Mouse (Mus musculus): ENCODE results near the gene Myadml2. TPM values are rescaled to one million over a fixed set of nuclear protein-coding genes. Genes with fewer than 3 reads are reported as not detected.

Myadml2 gene
- 6.7 and 9.3 TPM in 2 replicates for polyA plus RNA-seq (2016; fragmentation: Nextera tagmentation; extraction: Ambion mirVana)

DNA sequence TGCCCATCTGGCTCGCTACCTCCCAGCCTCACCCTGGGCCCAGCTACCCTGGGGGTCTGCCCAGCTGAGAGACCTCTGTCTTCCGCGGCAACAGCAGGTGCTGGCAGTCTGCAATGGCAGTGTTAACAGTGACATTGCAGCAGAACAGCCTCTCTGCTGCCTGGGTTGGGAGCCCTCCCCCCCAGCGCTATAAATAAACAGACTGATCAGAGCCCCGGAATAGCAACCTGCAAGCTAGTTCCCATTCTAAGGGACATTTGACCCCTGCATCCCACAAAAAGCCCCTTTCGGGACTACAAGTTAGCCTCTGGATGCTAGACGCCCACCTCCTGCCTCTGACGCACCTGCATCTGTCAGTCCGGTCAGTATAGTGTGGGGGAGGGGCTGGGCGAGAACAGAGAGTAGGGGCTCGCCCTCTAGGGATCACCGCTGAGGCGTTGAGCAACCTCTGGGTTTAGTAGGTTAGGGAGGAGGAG, at the start of gene Myadml2:
Gene Myadml2, minus strand, starts transcription at position 158 of the 476 bp plus-strand sequence.
- no peaks in the 10 kb centered on the region for H3K9me3 ChIP-seq
- peaks cover 8% of the 10 kb centered on the region; the same call in 1 of the 2 replicates for H3K27me3 ChIP-seq (ENCODE audit: insufficient read depth, poor library complexity, severe bottlenecking)
- WGBS = 3% methylated on average over 13 of the region's 13 CpGs
- peak within 1 kb of the TSS; percentile 57 for H3K4me3 ChIP-seq
- H3K27ac ChIP-seq = peak within 1 kb of the TSS; percentile 88
- DNase-seq (ENCODE audit: low spot score) = no peak
- H3K36me3 ChIP-seq = no peaks in the 10 kb centered on the region
- peaks cover 26% of the 10 kb centered on the region for H3K4me1 ChIP-seq

- H3K27me3 ChIP-seq (ENCODE audit: insufficient read depth, poor library complexity, severe bottlenecking) = no peaks in the 10 kb centered on the region
- H3K4me1 ChIP-seq = peaks cover 59% of the 10 kb centered on the region
- H3K4me3 ChIP-seq = no peak overlapping the region
- peak; percentile 88 for DNase-seq (ENCODE audit: low spot score)
- no peaks in the 10 kb centered on the region for H3K9me3 ChIP-seq
- H3K36me3 ChIP-seq = peaks cover 64% of the 10 kb centered on the region
- H3K27ac ChIP-seq = peak overlapping the region; percentile 80
- WGBS = 32% methylated on average over 10 of the region's 10 CpGs
Measured at GRCm38 (mm10) chr11:120697741-120698140, 49.8 kb upstream of the Myadml2 start.

DNA sequence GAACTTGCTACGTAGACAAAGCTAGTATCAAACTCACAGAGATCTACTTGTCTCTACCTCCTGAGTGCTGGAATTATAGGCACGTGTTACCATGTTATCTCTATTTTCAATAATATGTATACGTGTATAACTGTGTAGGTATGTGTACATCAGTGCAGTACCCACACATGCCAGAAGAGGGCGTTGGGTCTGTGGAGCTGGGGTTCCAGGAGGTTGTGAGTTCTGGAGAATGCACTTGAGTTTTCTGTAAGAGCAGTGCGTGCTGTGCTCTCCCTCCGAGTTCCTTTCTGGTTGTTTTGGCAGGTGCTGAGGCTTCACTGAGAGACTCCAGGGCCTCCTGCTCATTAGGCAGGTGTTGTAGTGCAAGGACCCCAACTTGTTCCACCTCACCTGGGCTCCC, 48.6 kb upstream of the Myadml2 start:
- peaks cover 59% of the 10 kb centered on the region for H3K4me1 ChIP-seq

GRCm38 (mm10) chr11:120695641-120696040, 47.7 kb upstream of the Myadml2 start:
- Histone ChIP-seq H3K27me3 (ENCODE audit: insufficient read depth, poor library complexity, severe bottlenecking) (no peaks in the 10 kb centered on the region), H3K36me3 (peaks cover 62% of the 10 kb centered on the region), H3K27ac (peak overlapping the region; percentile 84), H3K4me1 (peaks cover 54% of the 10 kb centered on the region), H3K9me3 (no peaks in the 10 kb centered on the region), H3K4me3 (no peak overlapping the region)
- DNase-seq (ENCODE audit: low spot score) = no peak
- WGBS = 61% methylated on average over 12 of the region's 12 CpGs

More for the DNA sequence above, 48.6 kb upstream of the Myadml2 start:
- 87% methylated on average over 6 of the region's 6 CpGs for WGBS
- Histone ChIP-seq H3K27me3 (ENCODE audit: insufficient read depth, poor library complexity, severe bottlenecking) (no peaks in the 10 kb centered on the region), H3K4me3 (no peak overlapping the region), H3K9me3 (no peaks in the 10 kb centered on the region), H3K27ac (peak overlapping the region; percentile 84; the same call in 1 of the 2 replicates), H3K36me3 (peaks cover 64% of the 10 kb centered on the region)
- no peak for DNase-seq (ENCODE audit: low spot score)

DNA sequence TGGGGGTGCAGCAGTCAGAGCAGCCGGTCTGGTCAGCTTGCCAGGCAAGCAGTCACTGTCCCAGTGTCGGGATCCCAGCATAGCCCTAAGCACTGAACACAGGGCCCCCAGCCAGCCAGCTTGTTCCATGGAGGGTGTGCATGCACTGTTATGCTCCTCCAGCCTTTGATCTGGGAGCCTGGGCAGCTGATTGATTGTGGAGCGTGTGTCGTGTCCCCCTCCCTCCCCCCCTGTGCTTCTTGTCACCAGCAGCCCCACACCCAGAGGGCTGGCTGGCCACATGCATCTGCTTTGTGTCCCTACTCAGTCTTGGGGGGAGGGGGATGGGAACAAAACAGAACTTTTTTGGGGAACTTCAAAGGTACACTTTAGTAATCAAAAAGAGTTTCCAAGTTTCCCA, 47.2 kb upstream of the Myadml2 start:
- no peaks in the 10 kb centered on the region for H3K27me3 ChIP-seq (ENCODE audit: insufficient read depth, poor library complexity, severe bottlenecking)
- peaks cover 62% of the 10 kb centered on the region for H3K36me3 ChIP-seq
- peak; percentile 84 for DNase-seq (ENCODE audit: low spot score)
- no peaks in the 10 kb centered on the region for H3K9me3 ChIP-seq
- H3K27ac ChIP-seq = peak overlapping the region; percentile 84
- WGBS = 13% methylated on average over 4 of the region's 4 CpGs
- H3K4me1 ChIP-seq = peaks cover 49% of the 10 kb centered on the region
- no peak overlapping the region; the same call in 1 of the 2 replicates for H3K4me3 ChIP-seq

DNA sequence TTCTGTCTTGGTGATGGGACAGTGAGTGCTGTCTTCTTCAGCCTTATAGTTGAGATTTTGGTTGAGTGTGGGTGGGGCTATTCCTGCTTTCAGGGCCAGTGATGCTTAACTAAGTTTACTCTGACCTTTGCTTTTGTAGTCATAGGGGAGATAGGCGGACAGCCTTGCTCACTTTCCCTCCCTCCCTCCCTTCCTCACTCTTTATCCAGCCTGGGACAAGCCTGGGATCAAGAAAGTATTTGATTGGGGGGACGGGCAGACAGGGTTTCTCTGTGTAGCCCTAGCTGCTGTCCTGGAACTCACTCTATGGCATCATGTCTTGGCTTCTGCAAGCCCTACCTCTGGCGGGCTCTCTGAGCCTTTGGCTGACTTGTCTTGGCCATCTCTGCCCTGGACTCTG, 45.5 kb upstream of the Myadml2 start:
- Histone ChIP-seq H3K27ac (no peak overlapping the region), H3K4me3 (no peak overlapping the region), H3K9me3 (no peaks in the 10 kb centered on the region), H3K4me1 (peaks cover 40% of the 10 kb centered on the region), H3K27me3 (ENCODE audit: insufficient read depth, poor library complexity, severe bottlenecking) (no peaks in the 10 kb centered on the region), H3K36me3 (peaks cover 65% of the 10 kb centered on the region)
- 71% methylated on average over 3 of the region's 3 CpGs for WGBS
- DNase-seq (ENCODE audit: low spot score) = no peak

DNA sequence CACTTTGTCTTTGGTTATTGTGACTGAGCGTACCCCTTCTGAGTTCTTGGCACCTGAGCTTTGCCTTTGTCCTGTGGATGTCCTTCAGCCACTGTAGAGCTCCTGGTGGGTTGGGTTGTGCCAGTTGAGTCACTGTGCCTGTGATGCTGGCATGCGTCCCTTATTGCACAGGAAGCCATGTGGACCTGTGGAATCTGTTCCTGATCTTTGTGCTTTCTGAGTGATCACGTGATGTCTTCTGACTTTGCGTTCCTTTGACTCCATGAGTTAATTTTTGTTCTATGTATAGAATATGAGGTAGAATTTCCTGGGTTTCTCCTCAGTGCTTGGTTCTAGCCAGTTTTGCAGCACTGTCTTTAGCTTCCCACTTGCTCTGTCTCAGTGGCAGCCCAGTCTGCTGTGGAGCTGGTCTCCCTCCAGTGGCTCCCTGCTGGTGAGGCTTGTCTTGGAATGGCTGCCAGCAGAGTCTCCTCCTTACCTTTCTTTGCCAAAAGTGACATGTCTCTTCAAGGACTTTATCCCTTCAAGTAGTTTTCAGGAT, 44.6 kb upstream of the Myadml2 start:
- Histone ChIP-seq H3K9me3 (no peaks in the 10 kb centered on the region), H3K4me3 (no peak overlapping the region), H3K36me3 (peaks cover 74% of the 10 kb centered on the region), H3K27ac (no peak overlapping the region), H3K4me1 (peaks cover 30% of the 10 kb centered on the region), H3K27me3 (ENCODE audit: insufficient read depth, poor library complexity, severe bottlenecking) (no peaks in the 10 kb centered on the region)
- DNase-seq (ENCODE audit: low spot score) = no peak
- WGBS = 88% methylated on average over 4 of the region's 4 CpGs

DNA sequence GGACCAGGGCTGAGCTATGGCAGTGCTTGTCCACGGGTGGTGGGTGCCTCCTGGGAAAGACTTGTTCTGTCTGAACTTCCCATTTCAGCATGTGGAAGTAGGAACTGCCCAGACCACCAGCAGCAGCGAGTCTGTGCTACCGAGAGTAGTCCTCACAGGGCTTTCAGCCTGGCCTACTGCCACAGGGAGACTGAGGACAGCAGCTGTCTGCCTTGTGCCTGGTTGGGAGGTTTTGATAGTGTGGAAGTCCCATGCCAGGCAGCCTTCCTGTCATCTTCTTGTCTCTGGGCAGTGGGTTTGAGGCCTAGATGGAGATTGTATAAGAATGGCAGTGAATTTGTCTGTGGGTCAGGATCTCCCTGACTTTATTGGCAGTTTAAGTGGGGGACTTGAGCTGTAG, 41.4 kb upstream of the Myadml2 start:
- peaks cover 81% of the 10 kb centered on the region for H3K36me3 ChIP-seq
- no peak overlapping the region for H3K27ac ChIP-seq
- no peaks in the 10 kb centered on the region for H3K27me3 ChIP-seq (ENCODE audit: insufficient read depth, poor library complexity, severe bottlenecking)
- WGBS = 86% methylated on average over 3 of the region's 3 CpGs
- peaks cover 9% of the 10 kb centered on the region for H3K4me1 ChIP-seq
- H3K9me3 ChIP-seq = no peaks in the 10 kb centered on the region
- no peak for DNase-seq (ENCODE audit: low spot score)
- no peak overlapping the region for H3K4me3 ChIP-seq

GRCm38 (mm10) chr11:120686650-120687272, 38.8 kb upstream of the Myadml2 start:
- Histone ChIP-seq H3K4me3 (no peak overlapping the region), H3K36me3 (peaks cover 80% of the 10 kb centered on the region), H3K9me3 (no peaks in the 10 kb centered on the region), H3K27ac (no peak overlapping the region), H3K27me3 (ENCODE audit: insufficient read depth, poor library complexity, severe bottlenecking) (no peaks in the 10 kb centered on the region), H3K4me1 (peaks cover 12% of the 10 kb centered on the region; the same call in 1 of the 2 replicates)
- WGBS = 91% methylated on average over 20 of the region's 20 CpGs
- no peak for DNase-seq (ENCODE audit: low spot score)

GRCm38 (mm10) chr11:120684660-120685059, 36.7 kb upstream of the Myadml2 start:
- Histone ChIP-seq H3K9me3 (no peaks in the 10 kb centered on the region), H3K27me3 (ENCODE audit: insufficient read depth, poor library complexity, severe bottlenecking) (no peaks in the 10 kb centered on the region), H3K27ac (no peak overlapping the region), H3K36me3 (peaks cover 84% of the 10 kb centered on the region), H3K4me3 (no peak overlapping the region), H3K4me1 (peaks cover 12% of the 10 kb centered on the region; the same call in 1 of the 2 replicates)
- no peak for DNase-seq (ENCODE audit: low spot score)
- 85% methylated on average over 2 of the region's 2 CpGs for WGBS

DNA sequence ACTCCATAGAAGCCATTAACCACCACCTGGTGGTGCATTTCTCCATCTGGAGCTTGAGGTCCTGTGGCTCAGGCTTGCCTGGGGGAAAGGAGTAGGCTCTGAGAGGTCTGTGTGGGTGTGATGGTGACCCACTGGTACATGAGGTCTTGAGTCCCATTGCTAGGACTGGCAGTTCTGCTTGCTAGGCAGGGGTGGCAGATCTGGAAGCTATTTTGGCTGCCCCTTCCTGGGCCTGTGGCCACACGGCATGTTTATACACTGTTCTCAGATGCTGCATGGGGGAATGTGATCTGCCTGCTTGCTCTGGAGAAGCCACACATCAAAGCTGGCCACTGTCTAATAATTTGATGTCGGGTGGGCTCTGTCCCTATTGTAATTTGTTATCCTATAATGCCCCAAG, 36.1 kb upstream of the Myadml2 start:
- no peak overlapping the region for H3K27ac ChIP-seq
- no peak for DNase-seq (ENCODE audit: low spot score)
- peaks cover 12% of the 10 kb centered on the region; the same call in 1 of the 2 replicates for H3K4me1 ChIP-seq
- no peaks in the 10 kb centered on the region for H3K27me3 ChIP-seq (ENCODE audit: insufficient read depth, poor library complexity, severe bottlenecking)
- H3K36me3 ChIP-seq = peaks cover 84% of the 10 kb centered on the region
- 88% methylated on average over 2 of the region's 2 CpGs for WGBS
- no peak overlapping the region for H3K4me3 ChIP-seq
- H3K9me3 ChIP-seq = no peaks in the 10 kb centered on the region

GRCm38 (mm10) chr11:120683536-120683935, 35.6 kb upstream of the Myadml2 start:
- WGBS = 83% methylated on average over 3 of the region's 3 CpGs
- no peak for DNase-seq (ENCODE audit: low spot score)
- Histone ChIP-seq H3K9me3 (no peaks in the 10 kb centered on the region), H3K27me3 (ENCODE audit: insufficient read depth, poor library complexity, severe bottlenecking) (no peaks in the 10 kb centered on the region), H3K27ac (no peak overlapping the region), H3K4me3 (no peak overlapping the region), H3K36me3 (peaks cover 84% of the 10 kb centered on the region), H3K4me1 (peaks cover 12% of the 10 kb centered on the region; the same call in 1 of the 2 replicates)

DNA sequence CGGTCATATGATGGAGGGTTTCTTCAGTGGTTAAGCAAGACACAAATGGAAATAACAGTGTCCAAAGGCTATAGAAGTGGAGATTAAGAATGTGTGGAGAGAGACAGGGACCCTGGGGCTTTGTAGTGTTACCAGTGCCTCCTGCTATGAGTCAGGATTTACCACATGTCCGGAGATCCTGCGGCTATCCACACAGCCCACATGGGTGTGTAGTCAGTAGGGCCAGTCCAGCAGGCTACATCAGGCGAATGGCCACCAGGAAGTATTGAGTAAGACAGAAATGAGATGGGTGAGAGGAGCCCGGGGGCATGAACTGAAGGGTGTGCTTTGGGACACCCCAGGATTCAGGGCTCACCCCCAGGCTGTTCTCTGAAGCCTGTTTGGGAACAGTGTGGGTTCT, 34.7 kb upstream of the Myadml2 start:
- no peak overlapping the region for H3K27ac ChIP-seq
- DNase-seq (ENCODE audit: low spot score) = no peak
- no peaks in the 10 kb centered on the region for H3K27me3 ChIP-seq (ENCODE audit: insufficient read depth, poor library complexity, severe bottlenecking)
- WGBS = 88% methylated on average over 5 of the region's 5 CpGs
- H3K36me3 ChIP-seq = peaks cover 84% of the 10 kb centered on the region
- peaks cover 12% of the 10 kb centered on the region; the same call in 1 of the 2 replicates for H3K4me1 ChIP-seq
- H3K4me3 ChIP-seq = no peak overlapping the region
- H3K9me3 ChIP-seq = no peaks in the 10 kb centered on the region

Data from heart, embryonic 10.5 days (tissue).